Mouse (Mus musculus) neural tube, embryonic 13.5 days (tissue): Measurements from ENCODE around the gene Wdr5b. TPM values are rescaled to one million over a fixed set of nuclear protein-coding genes. Genes with fewer than 3 reads are reported as not detected.

ENCODE experiments used
- ATAC-seq: fragments of 200-750 bp; cut with Nextera tagmentation; 2 replicates; pipeline ENCODE4 v1.8.0; 2017; ENCODE audit warnings: low read depth, mild to moderate bottlenecking, moderate TSS enrichment, moderate library complexity
- H3K27ac ChIP-seq: fragments of 300-500 bp; sonication (generic); replicated peaks from 2 replicates; pipeline ENCODE4 v1.5.1; 2015; ENCODE audit warnings: moderate library complexity, mild to moderate bottlenecking, inconsistent platforms
- H3K27me3 ChIP-seq: fragments of 300-500 bp; sonication (generic); 2 replicates; pipeline ENCODE4 v1.6.1; 2015; ENCODE audit warnings: mild to moderate bottlenecking, inconsistent platforms
- H3K36me3 ChIP-seq: fragments of 300-500 bp; sonication (generic); 2 replicates; pipeline ENCODE4 v1.6.1; 2015; ENCODE audit warnings: mild to moderate bottlenecking, inconsistent platforms
- H3K4me1 ChIP-seq: fragments of 300-500 bp; sonication (generic); replicated peaks from 2 replicates; pipeline ENCODE4 v1.6.1; 2015; ENCODE audit warnings: inconsistent platforms
- H3K4me2 ChIP-seq: fragments of 300-500 bp; sonication (generic); 2 replicates; pipeline ENCODE4 v1.6.1; 2015; ENCODE audit warnings: inconsistent platforms, mild to moderate bottlenecking, moderate library complexity
- H3K4me3 ChIP-seq: fragments of 300-500 bp; sonication (generic); 2 replicates; pipeline ENCODE4 v1.5.1; 2015; ENCODE audit warnings: mild to moderate bottlenecking, inconsistent platforms
- H3K9ac ChIP-seq: fragments of 300-500 bp; sonication (generic); 2 replicates; pipeline ENCODE4 v1.6.1; 2015; ENCODE audit warnings: moderate library complexity, mild to moderate bottlenecking, inconsistent platforms
- H3K9me3 ChIP-seq: fragments of 300-500 bp; sonication (generic); 2 replicates; pipeline ENCODE4 v1.6.1; 2016; ENCODE audit warnings: inconsistent platforms
- WGBS: fragments of 180-500 bp; shearing (Covaris S2); methylation state at CpG from one replicate; pipeline ENCODE4 v1.1.7; 2015; 5-methylcytosine and 5-hydroxymethylcytosine counted together
- polyA plus RNA-seq: library from polyadenylated mRNA; unstranded; fragments of >200 nt; fragmentation: Nextera tagmentation; extraction: Ambion mirVana; gene quantifications from 2 replicates; pipeline ENCODE4 v1.2.1, GENCODE M21; 2015

Wdr5b gene
- polyA plus RNA-seq, 1 experiment from 2014 or later: 12.6 TPM

GRCm38 (mm10) chr16:36071450-36072379 lies 30.7 kb downstream of the Wdr5b start, which contains the start of the genes Fam162a and Ccdc58:
Gene Fam162a, minus strand, starts transcription at chr16:36071594.
Gene Ccdc58, plus strand, starts transcription at chr16:36071685.
- Histone ChIP-seq H3K4me2 (peak within 1 kb of the TSS; percentile 86), H3K27ac (peak within 1 kb of the TSS; percentile 99), H3K9me3 (no peaks in the 10 kb centered on the region), H3K36me3 (0 out of 2 replicates have a peak, but pooled peaks cover 3% of the 10 kb centered on the region), H3K4me3 (peak within 1 kb of the TSS; percentile 79), H3K4me1 (peaks cover 34% of the 10 kb centered on the region), H3K27me3 (no peaks in the 10 kb centered on the region), H3K9ac (peak within 1 kb of the TSS; percentile 92)
- under 1% methylated on average over 70 of the region's 81 CpGs for WGBS
- peak; percentile 98 for ATAC-seq

- Histone ChIP-seq H3K27me3 (no peaks in the 10 kb centered on the region), H3K4me2 (peak overlapping the region; percentile 86), H3K27ac (peak overlapping the region; percentile 99; the same call in 1 of the 2 replicates), H3K9ac (peak overlapping the region; percentile 92), H3K4me3 (peak overlapping the region; percentile 79), H3K36me3 (no peaks in the 10 kb centered on the region), H3K4me1 (peaks cover 34% of the 10 kb centered on the region), H3K9me3 (no peaks in the 10 kb centered on the region)
- 29% methylated on average over 8 of the region's 8 CpGs for WGBS
- no peak for ATAC-seq
These were observed 31.5 kb downstream of the Wdr5b start for GRCm38 (mm10) chr16:36072410-36073011.

DNA sequence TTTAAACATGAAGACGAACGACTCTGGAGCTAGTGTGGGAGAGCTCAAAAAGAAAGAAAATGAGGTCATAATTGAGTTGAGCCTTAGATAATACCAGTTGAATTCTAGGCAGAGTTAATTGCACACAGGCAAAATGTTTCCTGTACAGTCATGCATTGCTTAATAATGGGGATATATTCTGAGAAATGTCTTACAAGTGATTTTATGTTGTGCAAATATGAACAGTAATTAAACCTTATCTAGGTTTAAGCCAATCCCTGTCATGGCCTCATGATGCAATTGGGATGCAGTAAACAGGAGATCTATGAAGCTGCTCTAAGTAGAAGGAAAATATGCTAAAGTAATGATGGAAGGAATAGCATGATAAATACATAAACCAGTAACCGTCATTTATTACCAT lies 33.8 kb downstream of the Wdr5b start:
- Histone ChIP-seq H3K4me2 (no peak overlapping the region), H3K9ac (no peak overlapping the region), H3K27ac (no peak overlapping the region), H3K27me3 (no peaks in the 10 kb centered on the region), H3K4me3 (no peak overlapping the region), H3K9me3 (no peaks in the 10 kb centered on the region), H3K4me1 (peaks cover 15% of the 10 kb centered on the region), H3K36me3 (no peaks in the 10 kb centered on the region)
- ATAC-seq: no peak
- 95% methylated on average over 3 of the region's 3 CpGs for WGBS

GRCm38 (mm10) chr16:36079916-36080315 lies 38.9 kb downstream of the Wdr5b start:
- Histone ChIP-seq H3K27me3 (no peaks in the 10 kb centered on the region), H3K27ac (no peak overlapping the region)

DNA sequence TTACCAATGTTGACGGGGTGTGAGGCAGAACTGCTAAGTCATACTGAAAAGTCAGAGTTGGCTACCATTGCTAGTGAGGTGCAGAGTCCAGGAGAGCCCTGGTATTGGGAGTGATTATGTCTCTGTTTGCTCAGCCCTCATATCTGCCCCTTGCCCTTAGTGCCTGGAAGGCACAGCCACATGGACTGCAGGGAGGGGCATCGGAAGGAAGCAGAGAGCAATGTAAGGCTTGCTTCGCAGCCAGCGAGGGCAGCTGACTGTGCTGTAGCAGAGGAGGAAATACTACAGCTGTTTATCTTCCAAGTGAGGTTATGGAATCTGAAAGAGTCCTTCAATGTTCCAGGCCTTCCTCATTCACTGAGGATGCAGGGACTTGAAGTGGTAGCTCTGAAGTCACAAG lies 46.9 kb downstream of the Wdr5b start:
- Histone ChIP-seq H3K4me2 (no peak overlapping the region), H3K27me3 (no peaks in the 10 kb centered on the region), H3K4me3 (no peak overlapping the region), H3K9ac (no peak overlapping the region), H3K4me1 (no peaks in the 10 kb centered on the region), H3K36me3 (peaks cover 55% of the 10 kb centered on the region), H3K9me3 (no peaks in the 10 kb centered on the region), H3K27ac (no peak overlapping the region)
- WGBS: 91% methylated on average over 4 of the region's 4 CpGs
- no peak for ATAC-seq

More at GRCm38 (mm10) chr16:36079916-36080315, 38.9 kb downstream of the Wdr5b start:
- WGBS: 96% methylated on average over 3 of the region's 3 CpGs
- no peaks in the 10 kb centered on the region for H3K9me3 ChIP-seq
- H3K4me2 ChIP-seq: no peak overlapping the region
- no peak overlapping the region for H3K9ac ChIP-seq
- peaks cover 12% of the 10 kb centered on the region; the same call in 1 of the 2 replicates for H3K36me3 ChIP-seq
- ATAC-seq: no peak
- no peak overlapping the region for H3K4me3 ChIP-seq
- H3K4me1 ChIP-seq: no peaks in the 10 kb centered on the region

- no peak for ATAC-seq
- WGBS: 86% methylated on average over 7 of the region's 7 CpGs
- Histone ChIP-seq H3K9ac (no peak overlapping the region), H3K27me3 (no peaks in the 10 kb centered on the region), H3K36me3 (peaks cover 48% of the 10 kb centered on the region), H3K4me3 (no peak overlapping the region), H3K4me2 (no peak overlapping the region), H3K4me1 (no peaks in the 10 kb centered on the region), H3K27ac (no peak overlapping the region), H3K9me3 (no peaks in the 10 kb centered on the region)
These were observed 48.1 kb downstream of the Wdr5b start for GRCm38 (mm10) chr16:36089065-36089464.

GRCm38 (mm10) chr16:36089850-36090616 lies 49.0 kb downstream of the Wdr5b start:
- no peaks in the 10 kb centered on the region for H3K9me3 ChIP-seq
- no peak for ATAC-seq
- H3K4me1 ChIP-seq: no peaks in the 10 kb centered on the region
- 75% methylated on average over 8 of the region's 8 CpGs for WGBS
- H3K4me3 ChIP-seq: no peak overlapping the region
- H3K9ac ChIP-seq: no peak overlapping the region
- no peak overlapping the region for H3K4me2 ChIP-seq
- H3K36me3 ChIP-seq: peaks cover 45% of the 10 kb centered on the region
- H3K27me3 ChIP-seq: no peaks in the 10 kb centered on the region
- no peak overlapping the region for H3K27ac ChIP-seq

- Histone ChIP-seq H3K27ac (no peak overlapping the region), H3K27me3 (no peaks in the 10 kb centered on the region), H3K9me3 (no peaks in the 10 kb centered on the region), H3K4me3 (no peak overlapping the region), H3K4me2 (no peak overlapping the region), H3K4me1 (no peaks in the 10 kb centered on the region), H3K36me3 (peaks cover 37% of the 10 kb centered on the region), H3K9ac (no peak overlapping the region)
- ATAC-seq: no peak
- WGBS: 86% methylated on average over 11 of the region's 11 CpGs
These were observed 50.0 kb downstream of the Wdr5b start for GRCm38 (mm10) chr16:36090785-36091509.

Other genes starting within 250 kb of the Wdr5b start
- 0.38 and 0.44 TPM in 2 replicates for gene Parp14, start 169.6 kb upstream of the Wdr5b start, polyA plus RNA-seq
- gene Parp9, start 102.7 kb upstream of the Wdr5b start, polyA plus RNA-seq: 2.3 and 2.4 TPM in 2 replicates
- 1.2 and 1.4 TPM in 2 replicates for gene Dtx3l, start 102.0 kb upstream of the Wdr5b start, polyA plus RNA-seq
- gene Kpna1, start 62.4 kb upstream of the Wdr5b start, polyA plus RNA-seq: 72.7 and 74.9 TPM in 2 replicates
- gene Fam162a, start 30.4 kb downstream of the Wdr5b start, polyA plus RNA-seq: 166 and 181 TPM in 2 replicates
- 41.7 and 46.5 TPM in 2 replicates for gene Ccdc58, start 30.5 kb downstream of the Wdr5b start, polyA plus RNA-seq
- gene Csta1, start 90.1 kb downstream of the Wdr5b start, polyA plus RNA-seq: not detected in 2 replicates
- 0.85 and 0.92 TPM in 2 replicates for gene Stfa2l1, start 115.6 kb downstream of the Wdr5b start, polyA plus RNA-seq
- gene Gm5483, start 143.0 kb downstream of the Wdr5b start, polyA plus RNA-seq: 1.5 and 1.7 TPM in 2 replicates
- gene Gm5416, start 169.2 kb downstream of the Wdr5b start, polyA plus RNA-seq: not detected in 2 replicates
- gene 2010005H15Rik, start 180.3 kb downstream of the Wdr5b start, polyA plus RNA-seq: 0.96 TPM in 1 of 2 replicates, not detected in the other
- gene Stfa1, start 235.8 kb downstream of the Wdr5b start, polyA plus RNA-seq: 3.4 and 3.8 TPM in 2 replicates